Mouse (Mus musculus) olfactory bulb, adult 2 months (tissue): ENCODE data around the gene Bicdl1.

Experiments used
- CTCF ChIP-seq: fragments of 200-500 bp; IDR thresholded peaks from 2 replicates; pipeline ENCODE4 v1.5.1; 2012; ENCODE audit warnings: low read depth, mild to moderate bottlenecking, low read length, moderate library complexity; ENCODE audit not compliant: insufficient read depth
- POLR2A ChIP-seq: fragments of 200-500 bp; IDR thresholded peaks from 2 replicates; pipeline ENCODE4 v1.6.1; 2012; ENCODE audit warnings: mild to moderate bottlenecking, low read depth, low read length, moderate library complexity; ENCODE audit not compliant: insufficient read depth

DNA sequence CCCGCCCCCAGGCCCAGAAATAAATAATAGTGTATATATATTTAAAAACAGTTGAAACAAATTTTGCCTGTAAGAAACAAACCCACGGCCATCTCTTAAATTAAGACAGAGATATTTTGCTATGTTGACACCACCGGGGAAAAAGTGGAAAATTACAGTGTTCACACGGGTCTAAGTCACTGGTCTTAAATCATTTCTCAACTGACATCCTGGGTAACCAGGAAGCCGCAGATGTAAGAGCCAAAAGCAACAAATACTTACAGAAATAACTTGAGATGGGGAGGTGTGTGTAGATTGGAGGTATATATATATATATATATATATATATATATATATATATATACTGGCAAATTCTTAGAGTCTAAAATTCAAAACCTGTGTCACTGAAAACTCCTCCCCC is 21.5 kb upstream of the Bicdl1 start:
- TF ChIP-seq CTCF (no peak), POLR2A (no peak)
